Mouse (Mus musculus): ENCODE results near the gene Tnnc2.

DNA sequence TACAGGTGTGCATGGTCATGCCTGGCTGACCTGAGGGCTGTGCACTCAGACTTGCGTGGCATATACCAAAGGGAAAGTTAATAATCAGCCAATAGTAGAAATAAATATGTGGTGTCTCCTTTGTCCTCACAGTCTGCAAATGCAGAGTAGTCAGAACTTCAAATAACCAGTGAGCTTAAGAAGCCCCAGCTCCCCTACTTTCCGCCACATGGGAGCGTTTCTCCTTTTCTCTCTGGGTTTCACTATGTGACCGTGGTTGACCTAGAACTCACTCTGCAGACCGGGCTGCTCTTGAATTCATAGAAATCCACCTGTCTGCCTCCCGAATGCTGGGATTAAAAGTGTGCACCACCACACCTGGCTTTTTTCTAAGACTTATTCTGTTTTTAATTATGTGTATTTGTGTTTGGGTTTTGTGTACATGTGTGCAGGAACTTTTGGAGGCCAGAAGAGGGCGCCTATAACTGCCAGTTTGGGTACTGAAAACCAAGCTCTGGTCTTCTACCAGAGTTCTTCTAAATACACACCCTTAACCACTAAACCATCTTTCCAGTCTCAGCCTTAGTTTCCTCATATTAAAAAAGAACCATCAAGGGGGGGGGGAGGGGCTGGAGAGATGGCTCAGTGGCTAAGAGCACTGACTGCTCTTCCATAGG is 4.3 kb upstream of the Tnnc2 start:
- TF ChIP-seq POLR2A (IDR thresholded peaks at IDR 0.05; ENCODE audit: low read depth, low read length) (no peak), CTCF (conservative IDR thresholded peaks at IDR 0.05; ENCODE audit: insufficient read depth, insufficient read length, low read depth, low read length) (no peak; the same call in 1 of the 2 replicates)

Data from kidney, adult 2 months (tissue).